Mouse (Mus musculus) lung, embryonic 16.5 days (tissue): ENCODE data around the gene 6030452D12Rik. TPM values are rescaled to one million over a fixed set of nuclear protein-coding genes. Genes with fewer than 3 reads are reported as not detected.
A peak's percentile ranks its signal among the peaks of the same experiment; 100 is the strongest.

Experiments used
- ATAC-seq: fragments of 200-750 bp; cut with Nextera tagmentation; 2 replicates; pipeline ENCODE4 v1.8.0; 2017; ENCODE audit warnings: low read depth, mild to moderate bottlenecking, moderate library complexity
- H3K27ac ChIP-seq: fragments of 300-500 bp; sonication (generic); 2 replicates; pipeline ENCODE4 v1.5.1; 2014; ENCODE audit warnings: mild to moderate bottlenecking, control low read depth, low read length
- H3K27me3 ChIP-seq: fragments of 300-500 bp; sonication (generic); 2 replicates; pipeline ENCODE4 v1.6.1; 2014; ENCODE audit warnings: low read depth, low read length, mixed read lengths; ENCODE audit not compliant: control insufficient read depth, insufficient read depth
- H3K36me3 ChIP-seq: fragments of 300-500 bp; sonication (generic); 2 replicates; pipeline ENCODE4 v1.6.1; 2014; ENCODE audit warnings: low read length; ENCODE audit not compliant: control insufficient read depth, insufficient read depth
- H3K4me1 ChIP-seq: fragments of 300-500 bp; sonication (generic); replicated peaks from 2 replicates; pipeline ENCODE4 v1.6.1; 2014; ENCODE audit warnings: low read length, mixed read lengths; ENCODE audit not compliant: control insufficient read depth, insufficient read depth
- H3K4me2 ChIP-seq: fragments of 300-500 bp; sonication (generic); 2 replicates; pipeline ENCODE4 v1.6.1; 2014; ENCODE audit warnings: low read depth, low read length, control low read depth
- H3K4me3 ChIP-seq: fragments of 300-500 bp; sonication (generic); 2 replicates; pipeline ENCODE4 v1.5.1; 2014; ENCODE audit warnings: mild to moderate bottlenecking, low read length, control low read depth
- H3K9ac ChIP-seq: fragments of 300-500 bp; sonication (generic); 2 replicates; pipeline ENCODE4 v1.6.1; 2014; ENCODE audit warnings: low read length, control low read depth
- H3K9me3 ChIP-seq: fragments of 300-500 bp; sonication (generic); 2 replicates; pipeline ENCODE4 v1.6.1; 2016; ENCODE audit warnings: low read length; ENCODE audit not compliant: control insufficient read depth
- WGBS: fragments of 180-500 bp; shearing (Covaris S2); extraction: QIAGEN DNeasy Blood & Tissue Kit; methylation state at CpG from one replicate; pipeline ENCODE4 v1.1.7; 2014; 5-methylcytosine and 5-hydroxymethylcytosine counted together
- polyA plus RNA-seq: library from polyadenylated mRNA; unstranded; fragments of >200 nt; fragmentation: Nextera tagmentation; extraction: Ambion mirVana; gene quantifications from 2 replicates; pipeline ENCODE4 v1.2.1, GENCODE M21; 2015

Gene 6030452D12Rik
- polyA plus RNA-seq, 1 experiment from 2014 or later, result not detected

- WGBS, result 90% methylated on average over 10 of the region's 10 CpGs
- no peak for ATAC-seq
- Histone ChIP-seq H3K4me3 (no peak overlapping the region), H3K27me3 (no peaks in the 10 kb centered on the region), H3K27ac (no peak overlapping the region), H3K9ac (no peak overlapping the region), H3K9me3 (no peaks in the 10 kb centered on the region), H3K4me1 (no peaks in the 10 kb centered on the region), H3K4me2 (no peak overlapping the region), H3K36me3 (no peaks in the 10 kb centered on the region)
Observed at GRCm38 (mm10) chr8:106529885-106530482, 29.7 kb downstream of the 6030452D12Rik start.

- no peak overlapping the region for H3K9ac ChIP-seq
- H3K4me2 ChIP-seq, result no peak overlapping the region
- H3K27me3 ChIP-seq, result no peaks in the 10 kb centered on the region
- H3K4me1 ChIP-seq, result no peaks in the 10 kb centered on the region
- H3K36me3 ChIP-seq, result no peaks in the 10 kb centered on the region
- WGBS, result 74% methylated on average over 4 of the region's 4 CpGs
- no peaks in the 10 kb centered on the region for H3K9me3 ChIP-seq
- ATAC-seq, result no peak
- H3K27ac ChIP-seq, result no peak overlapping the region
- no peak overlapping the region for H3K4me3 ChIP-seq
Observed at GRCm38 (mm10) chr8:106530566-106530965, 30.2 kb downstream of the 6030452D12Rik start.

GRCm38 (mm10) chr8:106533709-106534108, 33.4 kb downstream of the 6030452D12Rik start:
- H3K36me3 ChIP-seq, result no peaks in the 10 kb centered on the region
- H3K4me1 ChIP-seq, result no peaks in the 10 kb centered on the region
- no peak overlapping the region for H3K4me2 ChIP-seq
- no peaks in the 10 kb centered on the region for H3K27me3 ChIP-seq
- ATAC-seq, result no peak
- H3K27ac ChIP-seq, result no peak overlapping the region
- WGBS, result 74% methylated on average over 7 of the region's 7 CpGs
- H3K9ac ChIP-seq, result no peak overlapping the region
- H3K4me3 ChIP-seq, result no peak overlapping the region
- no peaks in the 10 kb centered on the region for H3K9me3 ChIP-seq

- Histone ChIP-seq H3K4me1 (no peaks in the 10 kb centered on the region), H3K4me3 (no peak overlapping the region), H3K27me3 (no peaks in the 10 kb centered on the region), H3K4me2 (no peak overlapping the region), H3K9ac (no peak overlapping the region), H3K36me3 (no peaks in the 10 kb centered on the region), H3K9me3 (no peaks in the 10 kb centered on the region), H3K27ac (no peak overlapping the region)
- WGBS, result 37% methylated on average over 6 of the region's 6 CpGs
- no peak for ATAC-seq
Observed at GRCm38 (mm10) chr8:106534449-106534848, 34.1 kb downstream of the 6030452D12Rik start.

- no peak overlapping the region for H3K27ac ChIP-seq
- H3K27me3 ChIP-seq, result no peaks in the 10 kb centered on the region
- no peak overlapping the region for H3K4me3 ChIP-seq
- ATAC-seq, result 0 out of 2 replicates have a peak, but pooled peaks have one; percentile 5
- 73% methylated on average over 4 of the region's 4 CpGs for WGBS
- no peaks in the 10 kb centered on the region for H3K9me3 ChIP-seq
- H3K4me2 ChIP-seq, result no peak overlapping the region
- H3K36me3 ChIP-seq, result no peaks in the 10 kb centered on the region
- H3K4me1 ChIP-seq, result no peaks in the 10 kb centered on the region
- no peak overlapping the region for H3K9ac ChIP-seq
Observed at GRCm38 (mm10) chr8:106535448-106535847, 35.1 kb downstream of the 6030452D12Rik start.

GRCm38 (mm10) chr8:106539193-106539592, 38.9 kb downstream of the 6030452D12Rik start:
- Histone ChIP-seq H3K27ac (no peak overlapping the region), H3K9ac (no peak overlapping the region), H3K9me3 (no peaks in the 10 kb centered on the region), H3K4me1 (no peaks in the 10 kb centered on the region), H3K36me3 (no peaks in the 10 kb centered on the region; the same call in 1 of the 2 replicates), H3K27me3 (no peaks in the 10 kb centered on the region), H3K4me3 (no peak overlapping the region), H3K4me2 (no peak overlapping the region)
- 60% methylated on average over 5 of the region's 5 CpGs for WGBS
- ATAC-seq, result no peak

- 66% methylated on average over 11 of the region's 11 CpGs for WGBS
- Histone ChIP-seq H3K4me3 (no peak overlapping the region), H3K27ac (no peak overlapping the region), H3K9me3 (no peaks in the 10 kb centered on the region), H3K4me2 (no peak overlapping the region), H3K36me3 (no peaks in the 10 kb centered on the region; the same call in 1 of the 2 replicates), H3K27me3 (no peaks in the 10 kb centered on the region), H3K9ac (no peak overlapping the region), H3K4me1 (no peaks in the 10 kb centered on the region)
- ATAC-seq, result no peak
Observed at GRCm38 (mm10) chr8:106541002-106541401, 40.7 kb downstream of the 6030452D12Rik start.

- H3K36me3 ChIP-seq, result no peaks in the 10 kb centered on the region; the same call in 1 of the 2 replicates
- no peak overlapping the region for H3K4me2 ChIP-seq
- no peak overlapping the region for H3K9ac ChIP-seq
- no peak overlapping the region for H3K4me3 ChIP-seq
- H3K4me1 ChIP-seq, result no peaks in the 10 kb centered on the region
- WGBS, result 76% methylated on average over 8 of the region's 8 CpGs
- no peak overlapping the region for H3K27ac ChIP-seq
- no peaks in the 10 kb centered on the region for H3K9me3 ChIP-seq
- H3K27me3 ChIP-seq, result no peaks in the 10 kb centered on the region
- ATAC-seq, result no peak
Observed at GRCm38 (mm10) chr8:106543043-106543442, 42.7 kb downstream of the 6030452D12Rik start.

- Histone ChIP-seq H3K9ac (no peak overlapping the region), H3K4me2 (no peak overlapping the region), H3K9me3 (no peaks in the 10 kb centered on the region), H3K27me3 (no peaks in the 10 kb centered on the region), H3K4me3 (no peak overlapping the region), H3K36me3 (no peaks in the 10 kb centered on the region; the same call in 1 of the 2 replicates), H3K27ac (no peak overlapping the region), H3K4me1 (no peaks in the 10 kb centered on the region)
- WGBS, result 75% methylated on average over 2 of the region's 2 CpGs
- no peak for ATAC-seq
Observed at GRCm38 (mm10) chr8:106545149-106545548, 44.8 kb downstream of the 6030452D12Rik start.
